Comparison of ENCODE assay signal across 8 mouse cellular contexts in the genomic region with DNA sequence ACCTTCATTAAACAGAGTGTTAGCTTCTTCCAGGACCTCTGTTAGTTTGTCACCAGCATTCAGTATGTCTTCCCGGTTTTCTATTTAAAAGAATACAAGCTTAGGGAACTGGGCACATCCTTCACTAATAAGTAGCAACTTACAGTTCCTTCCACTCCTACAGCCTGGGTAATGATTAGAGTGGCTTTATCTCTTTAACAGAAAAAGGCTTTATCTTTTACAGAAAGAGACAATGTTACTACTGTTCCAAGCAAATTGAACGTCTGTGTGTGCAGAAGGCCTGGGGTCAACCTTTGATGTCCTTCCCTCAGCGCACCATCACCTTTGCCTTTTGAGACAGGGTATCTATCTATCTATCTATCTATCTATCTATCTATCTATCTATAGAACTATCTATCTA. TPM values are rescaled to one million over a fixed set of nuclear protein-coding genes. Genes with fewer than 3 reads are reported as not detected.
DNase-seq lines count a peak whose midpoint lies in the region; ATAC-seq and TF ChIP-seq lines count a peak whose summit lies in the region.

No protein-coding gene starts in this region.

- no peak for TF ChIP-seq CTCF in cerebellum, adult 2 months (IDR thresholded peaks at IDR 0.05; ENCODE audit: borderline replicate concordance, insufficient read depth, low read depth, low read length)
- no peak for TF ChIP-seq CTCF in spleen, adult 2 months (IDR thresholded peaks at IDR 0.05; ENCODE audit: extremely low read depth, insufficient read depth, insufficient read length, insufficient replicate concordance)
- no peak for TF ChIP-seq CTCF in stomach, postnatal 0 days (IDR thresholded peaks at IDR 0.05; ENCODE audit: low read depth)

- peak overlapping the region; percentile 99 for H3K9ac ChIP-seq in liver, embryonic 11.5 days (ENCODE audit: low read depth, low read length)
- H3K9ac ChIP-seq in stomach, postnatal 0 days (ENCODE audit: low read length), result peak overlapping the region; percentile 99

- no peak for TF ChIP-seq EP300 in stomach, postnatal 0 days (optimal IDR thresholded peaks at IDR 0.05)

- WGBS in cerebellum, adult 2 months, result 36% methylated on average over 3 of the region's 3 CpGs
- WGBS in spleen, adult 2 months, result 55% methylated on average over 3 of the region's 3 CpGs
- 47% methylated on average over 3 of the region's 3 CpGs for WGBS in liver, embryonic 11.5 days
- WGBS in stomach, postnatal 0 days, result 48% methylated on average over 3 of the region's 3 CpGs

- H3K4me3 ChIP-seq in cerebellum, adult 2 months (replicated peaks; ENCODE audit: insufficient read depth, low read depth, low read length), result peak overlapping the region; percentile 87
- H3K4me3 ChIP-seq in spleen, adult 2 months (ENCODE audit: extremely low read depth, insufficient read depth, insufficient read length), result peak overlapping the region; percentile 71; the same call in 1 of the 2 replicates
- peak overlapping the region; percentile 94 for H3K4me3 ChIP-seq in liver, embryonic 11.5 days (ENCODE audit: low read depth, low read length)
- H3K4me3 ChIP-seq in stomach, postnatal 0 days (ENCODE audit: low read depth, low read length), result peak overlapping the region; percentile 98

- H3K27ac ChIP-seq in cerebellum, adult 2 months (ENCODE audit: insufficient read depth, low read length), result peak overlapping the region; percentile 93; the same call in 1 of the 2 replicates
- no peak overlapping the region for H3K27ac ChIP-seq in spleen, adult 2 months (ENCODE audit: insufficient read depth, low read length)
- H3K27ac ChIP-seq in liver, embryonic 11.5 days (ENCODE audit: low read depth, low read length), result peak overlapping the region; percentile 100
- peak overlapping the region; percentile 100 for H3K27ac ChIP-seq in stomach, postnatal 0 days (replicated peaks)

- H3K36me3 ChIP-seq in spleen, adult 2 months (ENCODE audit: control insufficient read depth, insufficient read depth, low read length), result peaks cover 9% of the 10 kb centered on the region
- peaks cover 25% of the 10 kb centered on the region for H3K36me3 ChIP-seq in liver, embryonic 11.5 days (ENCODE audit: control insufficient read depth, insufficient read depth, low read length)
- 0 out of 2 replicates have a peak, but pooled peaks cover 10% of the 10 kb centered on the region for H3K36me3 ChIP-seq in stomach, postnatal 0 days (ENCODE audit: control insufficient read depth, insufficient read depth, low read length)

- no peak for DNase-seq in cerebellum, adult 2 months
- DNase-seq in spleen, adult 2 months (ENCODE audit: low read depth in 1 of 2, low spot score in 2 of 2), result no peak
- no peak for DNase-seq in spleen, adult 18-20 months
- DNase-seq in liver, embryonic 11.5 days (ENCODE audit: low spot score), result no peak
- DNase-seq in stomach, postnatal 0 days (ENCODE audit: low spot score), result no peak
- DNase-seq in cerebellum, adult 8-10 months, result no peak
- DNase-seq in cerebellum, adult 11 months, result no peak

- peaks cover 4% of the 10 kb centered on the region; the same call in 1 of the 2 replicates for H3K4me1 ChIP-seq in cerebellum, adult 2 months (ENCODE audit: control insufficient read depth, insufficient read depth, low read length)
- H3K4me1 ChIP-seq in spleen, adult 2 months (ENCODE audit: control insufficient read depth, insufficient read depth, insufficient read length), result peaks cover 7% of the 10 kb centered on the region; the same call in 1 of the 2 replicates
- H3K4me1 ChIP-seq in liver, embryonic 11.5 days (replicated peaks; ENCODE audit: control insufficient read depth, insufficient read depth, low read length), result peaks cover 18% of the 10 kb centered on the region
- 0 out of 2 replicates have a peak, but pooled peaks cover 3% of the 10 kb centered on the region for H3K4me1 ChIP-seq in stomach, postnatal 0 days (replicated peaks; ENCODE audit: control insufficient read depth, insufficient read depth)

- no peaks in the 10 kb centered on the region for H3K27me3 ChIP-seq in cerebellum, adult 2 months (ENCODE audit: control insufficient read depth, insufficient read depth, low read length)
- H3K27me3 ChIP-seq in spleen, adult 2 months (ENCODE audit: control insufficient read depth, insufficient read depth, low read length), result no peaks in the 10 kb centered on the region
- H3K27me3 ChIP-seq in liver, embryonic 11.5 days (replicated peaks; ENCODE audit: control insufficient read depth, insufficient read depth, low read length), result no peaks in the 10 kb centered on the region
- no peaks in the 10 kb centered on the region for H3K27me3 ChIP-seq in stomach, postnatal 0 days (ENCODE audit: control insufficient read depth, insufficient read depth, low read length)

- ATAC-seq in cerebellum, adult (ENCODE audit: insufficient number of reproducible peaks, low FRiP score, low TSS enrichment), result no peak
- no peak for ATAC-seq in liver, embryonic 11.5 days (replicated peaks; ENCODE audit: low FRiP score)
- no peak for ATAC-seq in stomach, postnatal 0 days (ENCODE audit: low FRiP score, low TSS enrichment)

- H3K4me2 ChIP-seq in liver, embryonic 11.5 days, result peak overlapping the region; percentile 88
- peak overlapping the region; percentile 62 for H3K4me2 ChIP-seq in stomach, postnatal 0 days (replicated peaks; ENCODE audit: low read depth)

- H3K9me3 ChIP-seq in liver, embryonic 11.5 days (ENCODE audit: control insufficient read depth, low read length), result no peaks in the 10 kb centered on the region
- 0 out of 2 replicates have a peak, but pooled peaks cover 2% of the 10 kb centered on the region for H3K9me3 ChIP-seq in stomach, postnatal 0 days (ENCODE audit: control insufficient read depth, low read length)

- TF ChIP-seq POLR2A in cerebellum, adult 2 months (IDR thresholded peaks at IDR 0.05; ENCODE audit: borderline replicate concordance, insufficient read depth, low read length), result no peak
- TF ChIP-seq POLR2A in spleen, adult 2 months (IDR thresholded peaks at IDR 0.05; ENCODE audit: low read depth, low read length), result no peak

RNA-seq across cellular contexts. Expression of gene Ate1, which starts 25.7 kb away (rescaled TPM):
- polyA plus RNA-seq in cerebellum, adult 2 months (2012; rRNA removed), result 29.7 and 34.0 TPM in 2 replicates
- polyA plus RNA-seq in spleen, adult 2 months (2012; rRNA removed), result 4.2 and 5.3 TPM in 2 replicates
- 44.6 and 51.6 TPM in 2 replicates for polyA plus RNA-seq in liver, embryonic 11.5 days (2014; fragmentation: Nextera tagmentation; extraction: Ambion mirVana)
- polyA plus RNA-seq in stomach, postnatal 0 days (2015; fragmentation: Nextera tagmentation; extraction: Ambion mirVana), result 40.4 and 56.4 TPM in 2 replicates

RNA-seq across cellular contexts. Expression of gene Nsmce4a, which starts 27.0 kb away (rescaled TPM):
- polyA plus RNA-seq in cerebellum, adult 2 months (2012; rRNA removed), result 69.1 and 74.9 TPM in 2 replicates
- polyA plus RNA-seq in spleen, adult 2 months (2012; rRNA removed), result 43.9 and 76.0 TPM in 2 replicates
- 175 and 190 TPM in 2 replicates for polyA plus RNA-seq in liver, embryonic 11.5 days (2014; fragmentation: Nextera tagmentation; extraction: Ambion mirVana)
- polyA plus RNA-seq in stomach, postnatal 0 days (2015; fragmentation: Nextera tagmentation; extraction: Ambion mirVana), result 89.7 and 93.1 TPM in 2 replicates

RNA-seq across cellular contexts. Expression of gene Tacc2, which starts 31.3 kb away (rescaled TPM):
- polyA plus RNA-seq in cerebellum, adult 2 months (2012; rRNA removed), result 65.9 and 66.7 TPM in 2 replicates
- polyA plus RNA-seq in spleen, adult 2 months (2012; rRNA removed), result 4.3 and 5.5 TPM in 2 replicates
- polyA plus RNA-seq in liver, embryonic 11.5 days (2014; fragmentation: Nextera tagmentation; extraction: Ambion mirVana), result 16.4 and 17.3 TPM in 2 replicates
- 15.6 and 17.1 TPM in 2 replicates for polyA plus RNA-seq in stomach, postnatal 0 days (2015; fragmentation: Nextera tagmentation; extraction: Ambion mirVana)
